Mouse (Mus musculus) megakaryocyte, embryonic 14.5 days (primary cell): ENCODE data around the gene Alyref. TPM values are rescaled to one million over a fixed set of nuclear protein-coding genes. Genes with fewer than 3 reads are reported as not detected.

Experiments used
- H3K27me3 ChIP-seq: replicated peaks from 2 replicates; pipeline ENCODE3; 2012; ENCODE audit warnings: inconsistent platforms
- H3K36me3 ChIP-seq: replicated peaks from 2 replicates; pipeline ENCODE3; 2012; ENCODE audit warnings: low read length, inconsistent platforms, mixed read lengths
- H3K4me1 ChIP-seq: 2 replicates; pipeline ENCODE4 v1.6.1; 2012; ENCODE audit warnings: inconsistent platforms
- H3K4me3 ChIP-seq: replicated peaks from 2 replicates; pipeline ENCODE3; 2012; ENCODE audit warnings: moderate library complexity, mild to moderate bottlenecking, inconsistent platforms
- H3K9me3 ChIP-seq: 2 replicates; pipeline ENCODE4 v1.6.1; 2012; ENCODE audit warnings: inconsistent platforms
- FLI1 ChIP-seq: IDR thresholded peaks from 2 replicates; pipeline ENCODE4 v1.6.1; 2012; ENCODE audit warnings: low read length, inconsistent platforms, mixed read lengths
- GATA1 ChIP-seq: IDR thresholded peaks from 3 replicates; pipeline ENCODE4 v1.6.1; 2012; ENCODE audit warnings: mixed read lengths, low read length, inconsistent platforms, borderline replicate concordance
- polyA plus RNA-seq: library from polyadenylated mRNA; stranded (reverse); fragments of >175 nt; gene quantifications from 2 replicates; pipeline ENCODE4 v1.2.3, GENCODE M21; 2012; ENCODE audit warnings: low replicate concordance; ENCODE audit not compliant: insufficient read depth

The Alyref gene
- polyA plus RNA-seq, 1 experiment, result 253 TPM

- peaks cover 78% of the 10 kb centered on the region for H3K4me1 ChIP-seq
- H3K9me3 ChIP-seq, result no peaks in the 10 kb centered on the region
- H3K27me3 ChIP-seq, result no peaks in the 10 kb centered on the region
- TF ChIP-seq FLI1, result no peak
- no peak for TF ChIP-seq GATA1
- peak overlapping the region; percentile 93 for H3K4me3 ChIP-seq
- H3K36me3 ChIP-seq, result peaks cover 28% of the 10 kb centered on the region
These were observed 33.7 kb upstream of the Alyref start for GRCm38 (mm10) chr11:120631726-120632448.

DNA sequence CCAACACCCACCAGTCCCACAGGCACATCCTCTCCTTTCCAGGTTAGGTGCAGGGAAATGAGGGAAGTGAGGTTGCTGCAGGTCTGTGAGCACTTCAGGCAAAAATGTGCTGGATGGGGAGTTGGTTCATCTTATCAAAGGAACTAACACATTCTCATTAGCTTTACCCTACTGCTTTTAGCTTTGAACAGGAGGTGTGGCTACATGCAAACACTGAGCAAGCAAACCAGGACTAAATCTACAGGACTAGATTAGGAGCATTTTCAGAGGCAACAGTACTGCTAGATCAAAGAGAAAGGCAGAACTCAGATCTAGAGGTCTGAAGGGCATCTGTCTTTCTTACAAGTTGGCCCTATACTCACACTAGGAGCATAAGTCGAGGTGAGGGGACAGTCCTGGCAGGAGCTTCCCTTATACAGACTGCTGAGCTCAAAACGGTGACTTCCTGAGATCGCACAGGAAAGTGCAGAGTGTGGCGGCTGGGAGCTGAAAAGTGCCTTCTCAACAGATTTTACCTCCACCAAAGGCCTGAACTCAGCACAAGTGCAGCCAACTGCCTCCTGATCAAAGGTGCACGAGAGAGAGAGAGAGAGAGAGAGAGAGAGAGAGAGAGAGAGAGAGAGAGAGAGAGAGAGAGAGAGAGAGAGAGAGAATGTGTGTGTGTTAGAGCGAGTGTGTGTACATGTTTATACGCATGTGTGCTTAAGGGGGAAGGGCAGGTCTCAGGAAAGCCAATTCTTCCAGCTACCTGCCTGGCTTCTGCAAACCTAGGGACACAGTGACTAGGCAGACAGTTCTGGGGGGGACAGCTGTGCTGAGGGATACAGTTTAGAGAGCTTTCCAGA lies 32.9 kb upstream of the Alyref start:
- peaks cover 78% of the 10 kb centered on the region for H3K4me1 ChIP-seq
- H3K36me3 ChIP-seq, result peaks cover 33% of the 10 kb centered on the region

DNA sequence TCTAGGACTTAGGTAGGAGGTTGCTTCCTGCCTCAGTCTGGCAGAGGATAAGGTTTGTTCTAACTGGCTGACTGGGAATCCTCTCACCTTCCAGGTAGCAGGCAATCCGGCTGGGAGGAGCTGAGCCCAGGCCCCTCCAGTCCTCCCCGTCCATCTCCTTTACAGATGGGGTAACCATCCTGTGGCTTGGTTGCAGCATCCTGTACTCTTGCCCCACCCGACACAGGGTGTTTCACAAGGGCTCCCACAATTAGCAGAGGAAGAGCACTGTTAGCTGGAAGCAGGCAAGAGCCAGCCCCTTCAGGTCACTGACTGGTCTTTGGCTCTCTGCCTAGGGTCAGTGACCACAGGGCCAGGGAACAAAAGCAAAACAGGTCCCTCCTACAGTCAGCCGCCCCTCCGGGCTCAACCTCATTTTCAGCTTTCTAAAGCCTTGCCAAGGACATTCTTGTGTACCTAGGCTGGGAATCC lies 32.3 kb upstream of the Alyref start:
- H3K4me3 ChIP-seq, result peak overlapping the region; percentile 93
- no peak for TF ChIP-seq GATA1
- TF ChIP-seq FLI1, result no peak
- H3K9me3 ChIP-seq, result no peaks in the 10 kb centered on the region
- no peaks in the 10 kb centered on the region for H3K27me3 ChIP-seq
- peaks cover 80% of the 10 kb centered on the region for H3K4me1 ChIP-seq
- H3K36me3 ChIP-seq, result peaks cover 34% of the 10 kb centered on the region

More for the DNA sequence above, 32.9 kb upstream of the Alyref start:
- Histone ChIP-seq H3K9me3 (no peaks in the 10 kb centered on the region), H3K27me3 (no peaks in the 10 kb centered on the region), H3K4me3 (peak overlapping the region; percentile 93)
- TF ChIP-seq FLI1 (no peak), GATA1 (no peak)

- no peaks in the 10 kb centered on the region for H3K27me3 ChIP-seq
- no peak for TF ChIP-seq FLI1
- TF ChIP-seq GATA1, result no peak
- peak overlapping the region; percentile 93 for H3K4me3 ChIP-seq
- peaks cover 81% of the 10 kb centered on the region for H3K4me1 ChIP-seq
- H3K9me3 ChIP-seq, result no peaks in the 10 kb centered on the region
- peaks cover 38% of the 10 kb centered on the region for H3K36me3 ChIP-seq
These were observed 31.7 kb upstream of the Alyref start for GRCm38 (mm10) chr11:120629911-120630310.

GRCm38 (mm10) chr11:120629341-120629730 lies 31.2 kb upstream of the Alyref start:
- H3K4me1 ChIP-seq, result peaks cover 76% of the 10 kb centered on the region
- no peaks in the 10 kb centered on the region for H3K9me3 ChIP-seq
- peaks cover 38% of the 10 kb centered on the region for H3K36me3 ChIP-seq
- peak overlapping the region; percentile 93 for H3K4me3 ChIP-seq
- H3K27me3 ChIP-seq, result no peaks in the 10 kb centered on the region
- no peak for TF ChIP-seq FLI1
- no peak for TF ChIP-seq GATA1

DNA sequence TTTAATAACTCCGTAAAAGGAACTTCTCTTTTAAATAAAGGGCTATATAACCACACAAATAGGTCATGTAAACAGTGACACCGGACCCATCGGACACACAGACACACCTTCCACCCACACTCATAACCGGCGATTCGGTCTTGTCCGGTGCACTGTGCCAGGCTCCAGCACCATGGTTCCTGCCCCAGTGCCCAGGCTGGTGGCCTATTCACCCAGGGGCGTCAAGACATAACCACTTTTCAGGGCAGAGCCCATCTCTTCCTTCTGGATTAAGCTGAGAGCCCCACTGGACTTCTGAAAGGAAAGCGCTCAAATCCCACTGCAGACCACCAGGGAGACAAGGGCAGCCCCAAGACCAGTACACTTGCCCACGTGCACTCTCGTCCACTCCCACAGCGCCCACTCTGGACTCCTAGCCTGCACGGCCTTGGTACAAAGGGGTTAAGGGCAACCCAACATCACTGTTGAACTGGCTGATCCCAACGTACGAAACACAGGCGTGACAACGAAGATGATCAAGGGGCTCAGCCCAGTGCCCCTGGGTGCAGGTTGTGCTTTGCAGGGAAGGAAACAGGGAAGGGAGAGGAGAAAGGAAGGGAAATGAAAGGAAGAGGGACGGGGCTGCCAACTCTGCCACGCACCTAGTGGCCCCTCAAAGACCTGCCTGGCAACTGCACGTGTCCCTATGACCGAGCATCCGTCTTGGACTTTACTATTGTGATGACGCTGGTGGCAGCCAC lies 30.6 kb upstream of the Alyref start:
- no peaks in the 10 kb centered on the region for H3K27me3 ChIP-seq
- TF ChIP-seq FLI1 (no peak), GATA1 (no peak)
- peaks cover 76% of the 10 kb centered on the region for H3K4me1 ChIP-seq
- peaks cover 41% of the 10 kb centered on the region for H3K36me3 ChIP-seq
- peak overlapping the region; percentile 93 for H3K4me3 ChIP-seq
- no peaks in the 10 kb centered on the region for H3K9me3 ChIP-seq

- H3K36me3 ChIP-seq, result peaks cover 52% of the 10 kb centered on the region
- TF ChIP-seq FLI1 (no peak), GATA1 (no peak)
These were observed 29.5 kb upstream of the Alyref start for GRCm38 (mm10) chr11:120627468-120628300.

GRCm38 (mm10) chr11:120626785-120627467 lies 28.8 kb upstream of the Alyref start:
- peaks cover 60% of the 10 kb centered on the region for H3K36me3 ChIP-seq
- peaks cover 92% of the 10 kb centered on the region for H3K4me1 ChIP-seq
- TF ChIP-seq FLI1 (no peak), GATA1 (no peak)
- no peaks in the 10 kb centered on the region for H3K9me3 ChIP-seq
- H3K27me3 ChIP-seq, result no peaks in the 10 kb centered on the region
- H3K4me3 ChIP-seq, result peak overlapping the region; percentile 93

More at GRCm38 (mm10) chr11:120627468-120628300, 29.5 kb upstream of the Alyref start:
- Histone ChIP-seq H3K4me1 (peaks cover 85% of the 10 kb centered on the region), H3K4me3 (peak overlapping the region; percentile 93), H3K9me3 (no peaks in the 10 kb centered on the region), H3K27me3 (no peaks in the 10 kb centered on the region)
